Mouse (Mus musculus): ENCODE results near the gene Xrcc6. TPM values are rescaled to one million over a fixed set of nuclear protein-coding genes. Genes with fewer than 3 reads are reported as not detected.

The Xrcc6 gene
- polyA plus RNA-seq (2014; fragmentation: Illumina TruSeq; extraction: RNeasy Lipid Tissue Mini Kit (QIAGEN cat#74804); ENCODE audit: low read depth, low replicate concordance) = 76.6 TPM

GRCm38 (mm10) chr15:81987646-81988045 lies at the start of gene Xrcc6:
Gene Xrcc6 (plus strand): TSS chr15:81987835.

GRCm38 (mm10) chr15:81960171-81961077 lies 27.2 kb upstream of the Xrcc6 start, which contains the start of gene Pmm1:
Gene Pmm1 (minus strand): TSS chr15:81960930.

GRCm38 (mm10) chr15:81980321-81980720 lies 7.3 kb upstream of the Xrcc6 start, which contains the start of gene 1700029P11Rik:
Gene 1700029P11Rik (plus strand): TSS chr15:81980540.

GRCm38 (mm10) chr15:82033762-82034161 lies 46.1 kb downstream of the Xrcc6 start, which contains the start of gene Desi1:
Gene Desi1 (minus strand): TSS chr15:82033862.

GRCm38 (mm10) chr15:82047080-82047883 lies 59.6 kb downstream of the Xrcc6 start, which contains the start of gene Snu13:
Gene Snu13 (minus strand): TSS chr15:82047598.

GRCm38 (mm10) chr15:82058719-82059201 lies 71.1 kb downstream of the Xrcc6 start, which contains the start of gene 4930407I10Rik:
Gene 4930407I10Rik (plus strand): TSS chr15:82059151.

GRCm38 (mm10) chr15:82069898-82070297 lies 82.3 kb downstream of the Xrcc6 start, which contains the start of gene Mei1:
Gene Mei1 (plus strand): TSS chr15:82069996.

Other genes with a start within 250 kb of the Xrcc6 start
- gene Zc3h7b, start 242.8 kb upstream of the Xrcc6 start, polyA plus RNA-seq (2014; fragmentation: Illumina TruSeq; extraction: RNeasy Lipid Tissue Mini Kit (QIAGEN cat#74804); ENCODE audit: low read depth, low replicate concordance) = 11.5 TPM
- gene Rangap1, start 242.3 kb upstream of the Xrcc6 start, polyA plus RNA-seq (2014; fragmentation: Illumina TruSeq; extraction: RNeasy Lipid Tissue Mini Kit (QIAGEN cat#74804); ENCODE audit: low read depth, low replicate concordance) = 24.3 TPM
- 21.1 TPM for gene Tef, start 185.4 kb upstream of the Xrcc6 start, polyA plus RNA-seq (2014; fragmentation: Illumina TruSeq; extraction: RNeasy Lipid Tissue Mini Kit (QIAGEN cat#74804); ENCODE audit: low read depth, low replicate concordance)
- gene Tob2, start 129.0 kb upstream of the Xrcc6 start, polyA plus RNA-seq (2014; fragmentation: Illumina TruSeq; extraction: RNeasy Lipid Tissue Mini Kit (QIAGEN cat#74804); ENCODE audit: low read depth, low replicate concordance) = 1.9 TPM
- gene Phf5a, start 115.9 kb upstream of the Xrcc6 start, polyA plus RNA-seq (2014; fragmentation: Illumina TruSeq; extraction: RNeasy Lipid Tissue Mini Kit (QIAGEN cat#74804); ENCODE audit: low read depth, low replicate concordance) = 15.5 TPM
- gene Aco2, start 115.5 kb upstream of the Xrcc6 start, polyA plus RNA-seq (2014; fragmentation: Illumina TruSeq; extraction: RNeasy Lipid Tissue Mini Kit (QIAGEN cat#74804); ENCODE audit: low read depth, low replicate concordance) = 26.9 TPM
- gene Polr3h, start 61.6 kb upstream of the Xrcc6 start, polyA plus RNA-seq (2014; fragmentation: Illumina TruSeq; extraction: RNeasy Lipid Tissue Mini Kit (QIAGEN cat#74804); ENCODE audit: low read depth, low replicate concordance) = 1.4 TPM
- gene Csdc2, start 51.1 kb upstream of the Xrcc6 start, polyA plus RNA-seq (2014; fragmentation: Illumina TruSeq; extraction: RNeasy Lipid Tissue Mini Kit (QIAGEN cat#74804); ENCODE audit: low read depth, low replicate concordance) = 0.45 TPM
- gene Pmm1, start 26.9 kb upstream of the Xrcc6 start, polyA plus RNA-seq (2014; fragmentation: Illumina TruSeq; extraction: RNeasy Lipid Tissue Mini Kit (QIAGEN cat#74804); ENCODE audit: low read depth, low replicate concordance) = 1.5 TPM
- gene 1700029P11Rik, start 7.3 kb upstream of the Xrcc6 start, polyA plus RNA-seq (2014; fragmentation: Illumina TruSeq; extraction: RNeasy Lipid Tissue Mini Kit (QIAGEN cat#74804); ENCODE audit: low read depth, low replicate concordance) = 196 TPM
- 250 TPM for gene Desi1, start 46.0 kb downstream of the Xrcc6 start, polyA plus RNA-seq (2014; fragmentation: Illumina TruSeq; extraction: RNeasy Lipid Tissue Mini Kit (QIAGEN cat#74804); ENCODE audit: low read depth, low replicate concordance)
- gene Snu13, start 59.8 kb downstream of the Xrcc6 start, polyA plus RNA-seq (2014; fragmentation: Illumina TruSeq; extraction: RNeasy Lipid Tissue Mini Kit (QIAGEN cat#74804); ENCODE audit: low read depth, low replicate concordance) = 190 TPM
- 70.4 TPM for gene 4930407I10Rik, start 71.3 kb downstream of the Xrcc6 start, polyA plus RNA-seq (2014; fragmentation: Illumina TruSeq; extraction: RNeasy Lipid Tissue Mini Kit (QIAGEN cat#74804); ENCODE audit: low read depth, low replicate concordance)
- gene Mei1, start 82.2 kb downstream of the Xrcc6 start, polyA plus RNA-seq (2014; fragmentation: Illumina TruSeq; extraction: RNeasy Lipid Tissue Mini Kit (QIAGEN cat#74804); ENCODE audit: low read depth, low replicate concordance) = 0.69 TPM
- gene Ccdc134, start 140.1 kb downstream of the Xrcc6 start, polyA plus RNA-seq (2014; fragmentation: Illumina TruSeq; extraction: RNeasy Lipid Tissue Mini Kit (QIAGEN cat#74804); ENCODE audit: low read depth, low replicate concordance) = 6.2 TPM
- gene Srebf2, start 159.3 kb downstream of the Xrcc6 start, polyA plus RNA-seq (2014; fragmentation: Illumina TruSeq; extraction: RNeasy Lipid Tissue Mini Kit (QIAGEN cat#74804); ENCODE audit: low read depth, low replicate concordance) = 6.5 TPM
- gene Shisa8, start 225.0 kb downstream of the Xrcc6 start, polyA plus RNA-seq (2014; fragmentation: Illumina TruSeq; extraction: RNeasy Lipid Tissue Mini Kit (QIAGEN cat#74804); ENCODE audit: low read depth, low replicate concordance) = not detected
- 2.2 TPM for gene Tnfrsf13c, start 236.5 kb downstream of the Xrcc6 start, polyA plus RNA-seq (2014; fragmentation: Illumina TruSeq; extraction: RNeasy Lipid Tissue Mini Kit (QIAGEN cat#74804); ENCODE audit: low read depth, low replicate concordance)